Mouse (Mus musculus) lung, postnatal 0 days (tissue): ENCODE measurements around the gene Xpo5.

Source experiments
- CTCF ChIP-seq: IDR thresholded peaks from 2 replicates; pipeline ENCODE4 v1.5.1; 2016; ENCODE audit warnings: antibody characterized with exemption, mild to moderate bottlenecking
- EP300 ChIP-seq: IDR thresholded peaks from 2 replicates; pipeline ENCODE4 v1.6.1; 2016; ENCODE audit warnings: antibody characterized with exemption, mild to moderate bottlenecking, control low read depth

GRCm38 (mm10) chr17:46168318-46168717 is 34.3 kb upstream of the Xpo5 start:
- TF ChIP-seq CTCF = no peak; the same call in 1 of the 2 replicates
- TF ChIP-seq EP300 = no peak
